Mouse (Mus musculus) retina, adult 2 months (tissue): Measurements from ENCODE around the gene Arhgap17.

Experiments used
- DNase-seq: peaks from one replicate; pipeline ENCODE4 v3.0.0-alpha.2; 2012; ENCODE audit warnings: low read depth, low spot score

The Arhgap17 gene

DNA sequence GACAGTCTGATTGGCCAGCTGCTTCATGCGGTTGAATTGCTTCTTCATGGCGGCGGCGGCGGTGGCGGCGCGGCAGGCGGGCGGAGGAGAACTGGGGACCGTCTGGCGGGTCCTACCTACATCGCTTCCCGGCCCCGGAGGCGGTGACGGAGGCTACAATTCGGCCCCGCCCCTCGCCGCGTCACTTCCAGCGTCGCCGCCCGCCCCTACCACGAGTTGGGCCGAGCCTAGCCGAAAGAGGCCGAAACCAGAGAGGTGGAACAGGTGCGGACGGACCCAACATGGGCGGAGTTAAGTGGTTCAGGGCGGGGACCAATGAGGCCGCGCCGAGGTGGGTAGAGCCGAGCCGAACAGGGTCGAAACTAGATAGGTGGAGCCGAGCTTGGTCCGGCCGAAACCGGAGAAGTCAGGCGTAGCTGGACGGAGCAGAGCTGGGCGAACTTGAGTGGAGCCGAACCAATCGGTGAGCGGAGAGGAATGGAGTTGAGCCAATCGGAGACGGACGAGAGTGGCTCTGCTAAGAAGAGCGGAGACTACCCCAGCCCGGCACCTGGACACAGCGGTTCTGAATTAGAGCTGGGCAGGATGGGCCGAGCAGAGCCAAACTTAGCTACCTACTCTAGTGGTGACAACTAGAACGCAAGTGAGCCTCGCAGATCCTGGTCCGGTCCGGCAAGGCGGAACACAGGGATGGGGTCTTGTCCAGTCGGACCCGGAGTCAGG lies at the start of gene Arhgap17, which contains the start of gene Lcmt1:
Gene Arhgap17, minus strand, starts transcription at position 157 of the 723 bp plus-strand sequence.
Gene Lcmt1, plus strand, starts transcription at position 26 of the 723 bp plus-strand sequence.
- DNase-seq, result peak; percentile 81

- no peak for DNase-seq
Observed at GRCm38 (mm10) chr7:123417661-123418060, 47.9 kb upstream of the Arhgap17 start.

DNA sequence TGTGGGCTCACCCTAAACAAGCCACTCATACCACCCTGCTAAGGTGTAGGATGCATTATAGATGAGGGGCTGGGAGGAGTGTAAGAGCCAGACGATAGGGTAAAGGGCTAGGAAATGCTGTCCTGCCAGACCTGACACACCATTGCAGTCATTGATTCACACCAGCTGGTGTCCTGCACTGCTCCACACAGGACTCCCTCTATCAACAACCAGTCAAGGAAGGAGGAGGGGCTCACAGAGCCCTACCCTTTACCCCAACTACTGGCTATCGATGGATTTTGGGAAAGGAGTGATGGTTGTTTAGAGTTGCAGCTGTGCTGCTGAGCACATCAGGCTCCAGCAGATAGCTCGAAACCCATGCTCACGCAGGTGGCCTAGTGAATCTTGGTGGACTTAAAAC lies 47.1 kb upstream of the Arhgap17 start:
- no peak for DNase-seq

GRCm38 (mm10) chr7:123412143-123412542 lies 42.4 kb upstream of the Arhgap17 start:
- no peak for DNase-seq

- no peak for DNase-seq
Observed at GRCm38 (mm10) chr7:123411109-123411508, 41.4 kb upstream of the Arhgap17 start.

GRCm38 (mm10) chr7:123410502-123410901 lies 40.8 kb upstream of the Arhgap17 start:
- no peak for DNase-seq

DNA sequence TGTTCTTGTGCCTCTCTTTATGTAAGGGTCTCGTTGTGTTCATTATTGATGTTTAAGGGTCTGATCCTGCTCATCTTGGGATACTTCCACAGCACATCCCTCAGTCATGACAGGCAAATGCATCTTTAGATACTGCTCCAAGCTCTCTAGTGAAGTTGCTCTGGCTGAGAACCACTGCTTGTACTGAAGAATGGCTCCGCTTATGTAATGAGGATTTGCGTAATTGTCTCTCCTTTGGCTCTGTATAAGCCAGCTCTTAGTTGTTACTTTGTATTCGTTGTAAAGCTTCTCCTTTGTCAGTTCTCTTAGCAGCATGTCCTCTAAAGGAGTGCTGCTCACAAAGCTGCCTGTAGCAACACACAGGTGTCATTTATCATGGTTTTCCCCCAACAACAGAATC lies 37.3 kb upstream of the Arhgap17 start:
- no peak for DNase-seq

- DNase-seq, result no peak
Observed at GRCm38 (mm10) chr7:123405619-123406018, 35.9 kb upstream of the Arhgap17 start.

- DNase-seq, result no peak
Observed at GRCm38 (mm10) chr7:123404198-123404597, 34.5 kb upstream of the Arhgap17 start.

GRCm38 (mm10) chr7:123401121-123401520 lies 31.4 kb upstream of the Arhgap17 start:
- DNase-seq, result no peak

GRCm38 (mm10) chr7:123399286-123399685 lies 29.6 kb upstream of the Arhgap17 start:
- no peak for DNase-seq

DNA sequence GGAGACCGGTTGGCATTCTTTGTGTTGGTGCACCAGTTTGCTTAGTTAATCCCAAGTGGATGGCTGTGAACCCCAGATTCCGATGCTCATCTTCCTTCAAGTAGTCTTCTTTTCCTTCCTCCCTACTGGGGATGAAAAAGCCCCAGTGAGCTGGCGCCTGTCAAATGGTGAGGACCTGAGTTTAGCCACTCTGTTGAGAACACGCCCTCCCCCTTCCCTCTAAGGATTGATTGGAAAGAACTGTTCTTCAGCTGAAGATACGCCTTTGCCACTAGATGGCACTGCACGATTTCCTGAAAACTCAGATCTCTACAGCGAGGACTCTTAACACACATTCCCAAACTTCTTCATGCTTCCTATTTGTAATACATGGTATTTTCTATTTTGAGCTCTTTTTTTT lies 29.1 kb upstream of the Arhgap17 start:
- DNase-seq, result no peak

- DNase-seq, result no peak
Observed at GRCm38 (mm10) chr7:123397931-123398330, 28.2 kb upstream of the Arhgap17 start.

DNA sequence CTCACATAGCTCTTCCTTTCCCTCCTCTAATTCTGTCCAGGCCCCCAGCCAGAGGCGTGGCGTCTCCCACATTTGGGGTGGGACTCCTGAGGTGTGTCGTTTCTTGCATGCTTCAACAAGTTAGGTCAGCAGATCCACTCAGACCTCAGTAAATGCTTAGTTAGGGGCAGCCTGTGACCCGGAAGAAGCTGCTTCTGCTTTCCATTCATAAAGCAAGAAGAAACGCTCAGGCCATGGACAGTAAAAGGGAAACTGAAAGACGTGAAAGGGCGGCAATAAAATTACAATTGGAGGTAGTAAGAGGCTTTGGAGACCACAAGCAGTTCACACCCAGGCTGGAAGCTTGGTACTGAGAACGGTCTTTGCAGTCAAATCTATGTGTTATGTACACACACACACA lies 27.7 kb upstream of the Arhgap17 start:
- no peak for DNase-seq

GRCm38 (mm10) chr7:123396900-123397299 lies 27.2 kb upstream of the Arhgap17 start:
- no peak for DNase-seq

DNA sequence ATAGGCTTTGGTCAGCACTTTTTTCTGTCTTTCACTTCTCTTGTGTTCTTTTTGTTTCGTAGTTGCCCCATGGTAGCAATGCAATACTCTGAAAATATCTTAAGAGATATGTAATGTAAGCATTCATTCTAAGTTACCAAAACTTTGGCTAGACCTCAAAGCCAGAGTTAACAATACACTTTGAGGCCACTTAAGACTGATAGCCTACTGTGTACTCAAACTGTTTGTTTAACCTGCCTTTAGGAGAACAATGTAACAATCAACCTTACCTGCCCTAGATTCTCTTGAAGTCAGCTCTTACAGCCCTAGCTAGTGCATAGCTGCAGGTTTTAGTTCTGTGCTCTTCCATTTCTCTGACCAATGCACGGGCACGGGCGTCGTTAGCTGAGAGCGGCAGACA lies 24.6 kb upstream of the Arhgap17 start:
- DNase-seq, result no peak

DNA sequence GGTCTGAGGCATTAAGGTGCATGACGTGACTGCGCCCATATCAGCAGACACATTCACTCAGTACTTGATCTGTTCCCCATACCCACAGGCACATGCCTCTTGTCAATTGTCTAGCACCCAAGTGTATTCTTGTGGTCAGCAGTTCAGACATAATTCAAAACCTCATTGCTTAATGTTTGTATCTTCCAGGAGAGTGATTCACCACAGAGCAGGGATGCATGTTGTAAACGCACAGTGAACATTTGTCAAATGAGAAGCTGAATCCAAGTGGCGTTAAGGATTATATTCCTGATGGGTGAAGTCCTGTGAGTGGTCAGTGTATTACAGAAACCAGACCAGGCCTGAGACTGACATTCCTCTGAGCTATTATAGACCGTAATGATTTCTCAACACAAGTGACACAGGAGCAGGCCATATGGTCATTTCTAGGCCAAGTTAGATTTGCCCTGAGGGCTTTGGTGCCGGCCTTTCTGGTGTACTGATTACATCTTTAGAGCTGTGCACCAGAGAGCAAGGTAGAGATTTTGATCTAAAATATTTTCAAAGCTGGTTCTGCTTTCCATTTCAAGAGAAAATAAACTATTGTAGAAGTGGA lies 20.1 kb upstream of the Arhgap17 start:
- DNase-seq, result no peak

GRCm38 (mm10) chr7:123385693-123386407 lies 16.1 kb upstream of the Arhgap17 start:
- DNase-seq, result no peak

GRCm38 (mm10) chr7:123377443-123378400 lies 8.0 kb upstream of the Arhgap17 start:
- DNase-seq, result peak; percentile 91

- no peak for DNase-seq
Observed at GRCm38 (mm10) chr7:123371501-123371900, 1.8 kb upstream of the Arhgap17 start.

DNA sequence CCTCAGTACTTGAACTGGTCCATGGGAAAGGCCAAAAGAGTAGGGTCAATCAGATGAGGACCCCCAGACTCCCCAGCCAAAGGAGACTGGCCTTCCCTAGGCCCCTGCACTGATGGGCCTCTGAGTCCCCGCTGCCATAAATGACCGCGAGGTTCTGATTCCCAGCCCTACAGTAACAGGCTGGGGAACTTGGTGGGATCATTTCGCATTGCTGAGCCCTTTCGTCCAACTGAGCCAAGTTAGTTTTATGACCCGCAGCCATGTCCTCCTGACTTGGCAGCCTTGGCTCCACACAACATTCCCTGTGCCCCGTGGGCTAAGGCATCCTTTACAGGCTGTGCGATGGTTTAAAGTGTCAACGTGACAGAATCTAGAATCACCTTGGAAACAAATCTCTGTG lies 985 bp upstream of the Arhgap17 start:
- DNase-seq, result no peak
